ENCODE assay signal across 26 mouse cellular contexts in the genomic region with DNA sequence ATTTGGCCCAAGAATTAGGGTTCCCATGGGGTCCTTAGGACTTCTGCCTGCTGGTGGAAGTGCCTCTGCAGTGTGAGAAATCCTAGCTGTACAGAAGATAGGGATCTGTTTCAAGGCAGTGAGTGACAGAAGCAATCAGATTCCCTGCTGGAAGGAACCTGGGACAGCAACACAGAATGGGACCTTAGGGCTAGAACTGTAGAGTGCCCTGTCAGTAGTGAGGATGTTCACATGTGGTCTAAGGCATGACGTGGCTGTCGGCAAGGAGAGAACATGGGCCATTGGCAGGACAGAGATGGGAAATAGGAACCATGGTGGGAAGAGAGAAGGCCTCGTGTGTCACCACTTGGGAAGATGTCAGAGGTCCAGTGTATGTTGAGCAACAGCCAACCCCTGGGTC.
DNase-seq lines count a peak whose midpoint lies in the region; ATAC-seq and TF ChIP-seq lines count a peak whose summit lies in the region.
"Had no signal": no experiment of that assay in that cellular context is flagged by ENCODE, and none has a peak within 500 bp of the region (broad histone marks: within the 10 kb centered on the region; RNA-seq: fewer than 3 reads in every experiment).

No protein-coding gene starts in this region.

- H3K79me2 ChIP-seq in myocyte (ENCODE audit: control insufficient read depth, insufficient read depth), result no peaks in the 10 kb centered on the region

- no peak overlapping the region for H3ac ChIP-seq in myocyte (ENCODE audit: control insufficient read depth, insufficient read length)

- TF ChIP-seq POLR2A in myocyte (IDR thresholded peaks at IDR 0.05; ENCODE audit: insufficient read length, low read depth), result peak; percentile 6

- H3K36me3 ChIP-seq in heart, embryonic 13.5 days, result peaks cover 60% of the 10 kb centered on the region
- H3K36me3 ChIP-seq in myocyte (ENCODE audit: control insufficient read depth, insufficient read depth), result peaks cover 4% of the 10 kb centered on the region
- H3K36me3 ChIP-seq: embryonic facial prominence, embryonic 15.5 days; forebrain, embryonic 15.5 days; hindbrain, embryonic 12.5 days; hindbrain, embryonic 15.5 days had no signal

- ATAC-seq in cerebellum, adult (ENCODE audit: insufficient number of reproducible peaks, low FRiP score, low TSS enrichment), result no peak
- no peak for ATAC-seq in heart, embryonic 13.5 days (ENCODE audit: extremely low read depth, insufficient number of reproducible peaks, low FRiP score, low TSS enrichment)
- ATAC-seq: forebrain, embryonic 15.5 days; intestine, postnatal 0 days; Patski had no signal

- H3K4me1 ChIP-seq in heart, embryonic 13.5 days, result peaks cover 40% of the 10 kb centered on the region
- H3K4me1 ChIP-seq: forebrain, embryonic 15.5 days had no signal

- DNase-seq in cerebellum, adult 11-12 months, result peak; percentile 10
- DNase-seq in heart, adult 11 months, result no peak
- DNase-seq in testis, postnatal 10 days (ENCODE audit: low spot score), result peak; percentile 32
- no peak for DNase-seq in testis, postnatal 14 days (ENCODE audit: low spot score)
- DNase-seq in lung, postnatal 14 days, result no peak
- DNase-seq: adrenal gland, postnatal 25 days; B cell, adult 2 months; cerebellum, adult 2 months; cerebellum, adult 9-11 months; cerebellum, postnatal 25 days; gastrocnemius, postnatal 10 days; heart, adult 18-20 months had no signal

- peak overlapping the region; percentile 40; the same call in 1 of the 2 replicates for H3K27ac ChIP-seq in heart, embryonic 13.5 days (replicated peaks)
- H3K27ac ChIP-seq: embryonic facial prominence, embryonic 12.5 days; forebrain, embryonic 12.5 days; forebrain, embryonic 15.5 days; hindbrain, embryonic 12.5 days; hindbrain, embryonic 15.5 days had no signal

- 51% methylated on average over 3 of the region's 3 CpGs for WGBS in heart, embryonic 13.5 days

- no peaks in the 10 kb centered on the region for H3K27me3 ChIP-seq in heart, embryonic 13.5 days (replicated peaks)
- H3K27me3 ChIP-seq in myocyte (ENCODE audit: control insufficient read depth, insufficient read depth, insufficient read length), result no peaks in the 10 kb centered on the region
- H3K27me3 ChIP-seq: CH12.LX; embryonic facial prominence, embryonic 12.5 days; embryonic facial prominence, embryonic 15.5 days; forebrain, embryonic 12.5 days; forebrain, embryonic 15.5 days; hindbrain, embryonic 12.5 days; hindbrain, embryonic 15.5 days; Patski had no signal

- H3K9ac ChIP-seq in heart, embryonic 13.5 days, result no peak overlapping the region
- H3K9ac ChIP-seq: embryonic facial prominence, embryonic 12.5 days; embryonic facial prominence, embryonic 15.5 days; forebrain, embryonic 12.5 days; forebrain, embryonic 15.5 days; hindbrain, embryonic 12.5 days; hindbrain, embryonic 15.5 days had no signal

- no peak overlapping the region for H3K4me2 ChIP-seq in heart, embryonic 13.5 days
- no peak overlapping the region for H3K4me2 ChIP-seq in myocyte (ENCODE audit: low read depth)
- H3K4me2 ChIP-seq: embryonic facial prominence, embryonic 12.5 days; embryonic facial prominence, embryonic 15.5 days; forebrain, embryonic 12.5 days; forebrain, embryonic 15.5 days; heart, embryonic 11.5 days; hindbrain, embryonic 12.5 days; hindbrain, embryonic 15.5 days had no signal

- H3K9me3 ChIP-seq in heart, embryonic 13.5 days, result no peaks in the 10 kb centered on the region
- H3K9me3 ChIP-seq: embryonic facial prominence, embryonic 12.5 days; embryonic facial prominence, embryonic 15.5 days; forebrain, embryonic 12.5 days; forebrain, embryonic 15.5 days; G1E; hindbrain, embryonic 12.5 days; hindbrain, embryonic 15.5 days had no signal

- H3K4me3 ChIP-seq in heart, embryonic 13.5 days, result no peak overlapping the region
- no peak overlapping the region for H3K4me3 ChIP-seq in myocyte
- H3K4me3 ChIP-seq: embryonic facial prominence, embryonic 12.5 days; embryonic facial prominence, embryonic 15.5 days; forebrain, embryonic 12.5 days; forebrain, embryonic 15.5 days; hindbrain, embryonic 12.5 days; hindbrain, embryonic 15.5 days had no signal

TF ChIP-seq in myocyte, 11 proteins besides CTCF, POLR2A, EP300 and RAD21:
- TF ChIP-seq MYOD1 (IDR thresholded peaks at IDR 0.05; ENCODE audit: control insufficient read depth in 1 of 3, insufficient read length in 2 of 3, low read depth in 2 of 3) (no peak), POLR2AphosphoS2 (IDR thresholded peaks at IDR 0.05; ENCODE audit: insufficient read length, low read depth) (peak; percentile 87)
TF ChIP-seq in myocyte: peak in this region for 1.

Comparison
In these comparisons a context has a peak if more than half of its experiments do, and no peak if none do; other contexts are left out.
1. DNase-seq: peak in cerebellum, adult 11-12 months (single experiment) and testis, postnatal 10 days (single experiment); none in heart, adult 11 months (single experiment), testis, postnatal 14 days (single experiment) and lung, postnatal 14 days (single experiment).